Mouse (Mus musculus): ENCODE results near the gene Msrb1.

- TF ChIP-seq CTCF (IDR thresholded peaks at IDR 0.05; ENCODE audit: low read depth, low read length) (no peak), POLR2A (IDR thresholded peaks at IDR 0.05; ENCODE audit: borderline replicate concordance, low read depth, low read length) (no peak)
These were observed 12.3 kb upstream of the Msrb1 start, which contains the start of gene Ndufb10 for GRCm38 (mm10) chr17:24724184-24724583.

Data from bone marrow macrophage, adult 2 months (primary cell).